Mouse (Mus musculus): ENCODE measurements around the gene Grb2.

DNA sequence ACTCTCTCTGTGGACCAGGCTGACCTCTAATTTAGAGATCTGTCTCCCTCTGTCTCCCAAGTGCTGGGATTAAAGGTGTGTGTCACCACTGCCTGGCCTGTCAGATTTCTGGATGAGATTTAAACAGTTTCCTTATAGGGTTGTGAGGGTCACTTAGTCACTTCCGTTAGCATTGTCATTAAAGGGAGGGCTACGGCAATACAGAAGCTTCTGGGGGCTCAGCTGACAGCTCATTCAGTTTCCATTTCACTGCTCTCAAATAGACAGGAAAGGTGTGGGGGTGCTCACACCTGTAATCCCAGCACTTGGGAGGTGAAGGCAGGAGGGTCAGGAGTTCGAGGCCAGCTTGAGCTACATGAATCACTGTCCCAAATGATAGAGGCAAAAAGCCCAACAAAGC is 71.4 kb downstream of the Grb2 start:
- TF ChIP-seq CTCF (IDR thresholded peaks at IDR 0.05; ENCODE audit: extremely low read depth, insufficient read depth, insufficient read length, insufficient replicate concordance): no peak
- TF ChIP-seq POLR2A (IDR thresholded peaks at IDR 0.05; ENCODE audit: low read depth, low read length): no peak

Measured in spleen, adult 2 months (tissue).